24 mouse cellular contexts compared by ENCODE assay signal in the genomic region with DNA sequence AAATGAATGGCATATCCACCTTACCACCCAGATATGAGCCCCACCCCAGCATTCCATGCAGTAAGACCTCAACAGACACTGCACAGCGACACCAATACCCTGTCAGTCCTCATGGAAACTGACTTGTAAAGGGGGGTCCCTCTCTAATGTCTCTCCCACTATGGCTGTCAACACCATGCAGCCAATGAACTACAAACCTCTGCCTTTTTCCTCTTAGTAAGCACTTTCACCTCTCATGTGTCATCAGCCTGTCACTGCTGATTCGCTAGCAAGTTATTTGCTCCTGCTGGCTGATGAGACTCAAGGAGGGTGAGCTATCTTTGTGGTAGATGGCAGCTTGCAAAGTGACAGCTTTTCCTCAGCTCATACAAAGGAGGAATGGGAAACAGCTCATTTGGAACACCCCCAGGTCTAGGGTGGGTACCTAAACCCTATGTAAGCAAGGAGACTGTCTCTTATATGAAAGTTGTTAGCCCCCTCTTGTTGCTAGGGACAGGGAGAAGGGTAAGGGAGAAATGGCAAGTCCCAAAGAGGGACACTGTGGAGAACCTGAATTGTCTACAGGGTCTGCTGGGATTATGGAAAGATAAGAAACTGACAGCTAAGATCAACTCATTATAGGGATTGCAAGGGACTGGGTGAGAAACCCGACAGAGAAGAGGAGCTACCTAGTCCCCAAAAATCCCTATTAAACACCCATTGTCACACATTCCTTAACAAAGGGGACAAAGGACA. TPM values are rescaled to one million over a fixed set of nuclear protein-coding genes. Genes with fewer than 3 reads are reported as not detected.
DNase-seq lines count a peak whose midpoint lies in the region; ATAC-seq and TF ChIP-seq lines count a peak whose summit lies in the region.
"Had no signal": no experiment of that assay in that cellular context is flagged by ENCODE, and none has a peak within 500 bp of the region (broad histone marks: within the 10 kb centered on the region; RNA-seq: fewer than 3 reads in every experiment).

No protein-coding gene starts in this region.

- H3K79me2 ChIP-seq in heart, adult 2 months (replicated peaks; ENCODE audit: control insufficient read depth, insufficient read depth, low read length): no peaks in the 10 kb centered on the region

- TF ChIP-seq CTCF in heart, adult 2 months (IDR thresholded peaks at IDR 0.05): no peak
- TF ChIP-seq CTCF in lung, embryonic 14.5 days (IDR thresholded peaks at IDR 0.05; ENCODE audit: low read depth): no peak

- intact Hi-C loops in heart, adult 2 months (cut with DNase I): no loop called here

- 25% methylated on average over 3 of the region's 3 CpGs for WGBS in heart, embryonic 11.5 days (ENCODE audit: insufficient replicate concordance)
- 82% methylated on average over 3 of the region's 3 CpGs for WGBS in heart, adult 2 months
- WGBS in lung, embryonic 14.5 days: 36% methylated on average over 3 of the region's 3 CpGs

- no peak for DNase-seq in heart, adult 2 months
- DNase-seq in lung, embryonic 14.5 days: peak; percentile 13
- DNase-seq in lung, postnatal 10 days: no peak
- no peak for DNase-seq in ES-E14 (ENCODE audit: low read depth, low spot score)
- no peak for DNase-seq in spleen, postnatal 36 days (ENCODE audit: low spot score in 2 of 2)
- DNase-seq: adrenal gland, postnatal 25 days; cerebellum, adult 8-10 months; cerebellum, postnatal 25 days; kidney, adult 18-20 months; kidney, postnatal 25 days; right cerebral cortex, postnatal 25 days; thymus, postnatal 14 days had no signal

- no peaks in the 10 kb centered on the region for H3K9me3 ChIP-seq in heart, embryonic 11.5 days (replicated peaks; ENCODE audit: control insufficient read depth, low read length)
- H3K9me3 ChIP-seq in lung, embryonic 14.5 days (ENCODE audit: low read depth, low read length): no peaks in the 10 kb centered on the region
- no peaks in the 10 kb centered on the region for H3K9me3 ChIP-seq in ES-E14 (ENCODE audit: control insufficient read depth, insufficient read depth, low read depth, low read length)
- H3K9me3 ChIP-seq: forebrain, embryonic 15.5 days; heart, embryonic 15.5 days; hindbrain, embryonic 10.5 days; kidney, embryonic 15.5 days; limb, embryonic 13.5 days had no signal

- in situ Hi-C loops in ES-E14 (cut with MboI; ENCODE audit: low sequenced_read_pairs in 2 of 2, unreplicated experiment in 2 of 2): no loop called here

- no peak overlapping the region for H3K9ac ChIP-seq in heart, embryonic 11.5 days (ENCODE audit: low read depth, low read length)
- no peak overlapping the region for H3K9ac ChIP-seq in heart, adult 2 months (ENCODE audit: low read depth, low read length)
- H3K9ac ChIP-seq in lung, embryonic 14.5 days: no peak overlapping the region
- no peak overlapping the region for H3K9ac ChIP-seq in ES-E14 (ENCODE audit: insufficient read depth, low read depth, low read length, poor library complexity, severe bottlenecking)
- H3K9ac ChIP-seq: forebrain, embryonic 15.5 days; heart, embryonic 15.5 days; kidney, embryonic 15.5 days; limb, embryonic 13.5 days had no signal

- no peak for TF ChIP-seq POLR2A in heart, adult 2 months (IDR thresholded peaks at IDR 0.05; ENCODE audit: insufficient read depth, low read depth, low read length)

- no peak overlapping the region for H3K4me3 ChIP-seq in heart, embryonic 11.5 days (ENCODE audit: low read depth, low read length)
- no peak overlapping the region for H3K4me3 ChIP-seq in heart, adult 2 months
- H3K4me3 ChIP-seq in lung, embryonic 14.5 days (ENCODE audit: low read depth, low read length): no peak overlapping the region
- H3K4me3 ChIP-seq in ES-E14 (ENCODE audit: insufficient read depth in 1 of 2, low read depth in 1 of 2, low read length in 2 of 2, poor library complexity in 1 of 2, severe bottlenecking in 1 of 2): no peak overlapping the region
- no peak overlapping the region for H3K4me3 ChIP-seq in brown adipose tissue, adult 24 weeks (ENCODE audit: insufficient read depth, low read depth, low read length)
- H3K4me3 ChIP-seq: forebrain, embryonic 15.5 days; heart, embryonic 15.5 days; hindbrain, embryonic 10.5 days; kidney, embryonic 15.5 days; limb, embryonic 13.5 days had no signal

- H3K4me1 ChIP-seq in heart, embryonic 11.5 days (ENCODE audit: control insufficient read depth, insufficient read depth, low read length): peaks cover 19% of the 10 kb centered on the region
- peaks cover 1% of the 10 kb centered on the region; the same call in 1 of the 2 replicates for H3K4me1 ChIP-seq in heart, adult 2 months (ENCODE audit: control insufficient read depth, insufficient read depth, low read length)
- H3K4me1 ChIP-seq in lung, embryonic 14.5 days (ENCODE audit: insufficient read depth): no peaks in the 10 kb centered on the region
- no peaks in the 10 kb centered on the region for H3K4me1 ChIP-seq in ES-E14 (ENCODE audit: control insufficient read depth in 2 of 2, insufficient read depth in 2 of 2, low read length in 2 of 2, poor library complexity in 1 of 2)
- peaks cover 23% of the 10 kb centered on the region for H3K4me1 ChIP-seq in brown adipose tissue, adult 24 weeks (ENCODE audit: control insufficient read depth, insufficient read depth, insufficient read length, low read length)
- H3K4me1 ChIP-seq: kidney, embryonic 15.5 days; limb, embryonic 13.5 days had no signal

- ATAC-seq in heart, embryonic 11.5 days (replicated peaks; ENCODE audit: insufficient number of reproducible peaks, low FRiP score, low TSS enrichment): peak; percentile 71; the same call in 1 of the 2 replicates
- peak; percentile 66; the same call in 1 of the 2 replicates for ATAC-seq in lung, embryonic 14.5 days (ENCODE audit: insufficient read depth)
- ATAC-seq: forebrain, embryonic 15.5 days; hindbrain, embryonic 16.5 days; lung, postnatal 0 days; midbrain, embryonic 16.5 days had no signal

- H3K36me3 ChIP-seq in heart, embryonic 11.5 days (ENCODE audit: control insufficient read depth, insufficient read depth, low read length): no peaks in the 10 kb centered on the region
- peaks cover 3% of the 10 kb centered on the region; the same call in 1 of the 2 replicates for H3K36me3 ChIP-seq in heart, adult 2 months (ENCODE audit: control insufficient read depth, insufficient read depth, low read length)
- H3K36me3 ChIP-seq in lung, embryonic 14.5 days (ENCODE audit: insufficient read depth): no peaks in the 10 kb centered on the region
- H3K36me3 ChIP-seq in ES-E14 (ENCODE audit: control insufficient read depth, insufficient read depth, low read length, poor library complexity, severe bottlenecking): no peaks in the 10 kb centered on the region
- H3K36me3 ChIP-seq: forebrain, embryonic 15.5 days; heart, embryonic 15.5 days; hindbrain, embryonic 10.5 days; kidney, embryonic 15.5 days; limb, embryonic 13.5 days had no signal

- no peaks in the 10 kb centered on the region for H3K27me3 ChIP-seq in heart, embryonic 11.5 days (ENCODE audit: control insufficient read depth, insufficient read depth, low read length)
- no peaks in the 10 kb centered on the region for H3K27me3 ChIP-seq in heart, adult 2 months (ENCODE audit: control insufficient read depth, insufficient read depth, low read length)
- H3K27me3 ChIP-seq in lung, embryonic 14.5 days (ENCODE audit: insufficient read depth, low read length): no peaks in the 10 kb centered on the region
- H3K27me3 ChIP-seq: forebrain, embryonic 15.5 days; heart, embryonic 15.5 days; kidney, embryonic 15.5 days; limb, embryonic 13.5 days had no signal

- peak overlapping the region; percentile 35; the same call in 1 of the 2 replicates for H3K27ac ChIP-seq in heart, embryonic 11.5 days (ENCODE audit: low read depth, low read length)
- H3K27ac ChIP-seq in heart, adult 2 months: no peak overlapping the region
- H3K27ac ChIP-seq in lung, embryonic 14.5 days (ENCODE audit: low read depth): no peak overlapping the region
- no peak overlapping the region for H3K27ac ChIP-seq in ES-E14 (ENCODE audit: insufficient read depth, low read depth, low read length, poor library complexity, severe bottlenecking)
- H3K27ac ChIP-seq in brown adipose tissue, adult 24 weeks (replicated peaks; ENCODE audit: low read depth, low read length): peak overlapping the region; percentile 64; the same call in 1 of the 2 replicates
- H3K27ac ChIP-seq: forebrain, embryonic 15.5 days; heart, embryonic 15.5 days; hindbrain, embryonic 10.5 days; kidney, embryonic 15.5 days; limb, embryonic 13.5 days had no signal

- no peak for TF ChIP-seq EP300 in heart, adult 2 months (IDR thresholded peaks at IDR 0.05; ENCODE audit: insufficient read depth, low read depth, low read length)

- H3K4me2 ChIP-seq in heart, embryonic 11.5 days: no peak overlapping the region
- H3K4me2 ChIP-seq in lung, embryonic 14.5 days: no peak overlapping the region
- H3K4me2 ChIP-seq: forebrain, embryonic 15.5 days; heart, embryonic 15.5 days; kidney, embryonic 15.5 days; limb, embryonic 13.5 days; liver, embryonic 11.5 days had no signal

TF ChIP-seq in ES-E14, 5 proteins besides CTCF, POLR2A, EP300 and RAD21:
- peak; percentile 57 for TF ChIP-seq MAFK (IDR thresholded peaks at IDR 0.05; ENCODE audit: insufficient read depth, low read depth, low read length)
- no peak for TF ChIP-seq CHD2 (IDR thresholded peaks at IDR 0.05; ENCODE audit: low read depth, low read length)

RNA-seq across cellular contexts. Expression of a gene that starts 54.6 kb away (rescaled TPM):
- 0.15 and 0.21 TPM in 2 replicates for polyA plus RNA-seq in heart, embryonic 11.5 days (2014; fragmentation: Nextera tagmentation; extraction: Ambion mirVana)
- 1 to 10 TPM; 1.6 to 1.8 TPM for total RNA-seq in heart, adult 2 months (2021)
- polyA plus RNA-seq in heart, adult 2 months (2012; rRNA removed): 0.06 and 0.15 TPM in 2 replicates
- polyA plus RNA-seq in lung, embryonic 14.5 days (2014; fragmentation: Nextera tagmentation; extraction: Ambion mirVana): 0.05 and 0.07 TPM in 2 replicates
- 0.26 and 0.36 TPM in 2 replicates for total RNA-seq in ES-E14 (2012; rRNA removed)
- not detected in 2 replicates for polyA plus RNA-seq in brown adipose tissue, adult 24 weeks (2012; ENCODE audit: insufficient read depth, insufficient read length, missing spikeins)
- total RNA-seq: neutrophil, adult 5-6 weeks had no signal

Comparison
In these comparisons a context has a peak if more than half of its experiments do, and no peak if none do; other contexts are left out.
1. H3K27ac ChIP-seq: peak in heart, embryonic 11.5 days (single experiment) and brown adipose tissue, adult 24 weeks (single experiment); none in heart, adult 2 months (single experiment), lung, embryonic 14.5 days (single experiment) and ES-E14 (single experiment).